Mouse (Mus musculus): Measurements from ENCODE around the gene Olfr1191-ps1.
"Not testable (repeated sequence)": the region's sequence is repeated elsewhere in the genome, so short reads cannot be mapped to it uniquely, and the experiment has no call there.

Olfr1191-ps1 gene

GRCm38 (mm10) chr2:88640242-88640641 lies at the start of gene Olfr1191-ps1:
Olfr1191-ps1 (plus strand) TSS chr2:88640542.
- DNase-seq = not testable (repeated sequence)

- DNase-seq = no peak
These were observed 7.9 kb downstream of the Olfr1191-ps1 start, which contains the start of gene Olfr1192-ps1 for GRCm38 (mm10) chr2:88648209-88648608. Olfr1192-ps1 (plus strand) TSS chr2:88648509.

GRCm38 (mm10) chr2:88675328-88675727 lies 35.0 kb downstream of the Olfr1191-ps1 start, which contains the start of gene Olfr1193:
Olfr1193 (plus strand) TSS chr2:88675628.
- not testable (repeated sequence) for DNase-seq

DNA sequence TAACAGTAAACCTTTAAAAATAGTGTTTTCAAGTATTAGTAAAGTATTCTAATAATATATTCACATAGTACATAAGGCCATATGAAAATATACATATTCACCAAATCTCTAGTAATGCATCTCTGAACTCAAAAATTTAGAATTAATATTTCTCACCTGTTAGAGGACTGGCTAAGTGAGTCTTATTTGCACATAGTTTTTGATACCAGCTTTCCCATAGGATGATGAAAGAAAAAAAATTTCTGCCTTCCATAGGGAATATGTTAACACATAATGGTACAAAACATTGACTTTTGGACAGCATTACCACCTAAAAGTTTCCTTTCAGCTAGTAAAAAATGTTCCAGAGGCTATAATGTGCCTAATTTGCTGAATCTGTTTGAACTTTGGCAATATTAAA lies 48.7 kb downstream of the Olfr1191-ps1 start, which contains the start of gene Olfr1195:
TSS of gene Olfr1195 (minus strand) at position 101 of the 400 bp plus-strand sequence.
- DNase-seq = no peak
